Mouse (Mus musculus) MEL (cell line): ENCODE measurements at regions not wholly inside any gene's neighbourhood (a gene's known extent, or its start where the extent isn't known, plus 50 kb on each side); places are given as distances from the start of the nearest gene placed in this dataset.

Experiments
- CHD2 ChIP-seq: IDR thresholded peaks from 2 replicates; pipeline ENCODE4 v1.6.1; 2011; ENCODE audit warnings: low read length, improper control_type of control experiment
- GATA1 ChIP-seq: IDR thresholded peaks from 2 replicates; pipeline ENCODE4 v1.6.1; 2011; ENCODE audit warnings: low read depth, low read length, improper control_type of control experiment
- MAX ChIP-seq: IDR thresholded peaks from 2 replicates; pipeline ENCODE4 v1.6.1; 2011; ENCODE audit warnings: low read length, improper control_type of control experiment

DNA sequence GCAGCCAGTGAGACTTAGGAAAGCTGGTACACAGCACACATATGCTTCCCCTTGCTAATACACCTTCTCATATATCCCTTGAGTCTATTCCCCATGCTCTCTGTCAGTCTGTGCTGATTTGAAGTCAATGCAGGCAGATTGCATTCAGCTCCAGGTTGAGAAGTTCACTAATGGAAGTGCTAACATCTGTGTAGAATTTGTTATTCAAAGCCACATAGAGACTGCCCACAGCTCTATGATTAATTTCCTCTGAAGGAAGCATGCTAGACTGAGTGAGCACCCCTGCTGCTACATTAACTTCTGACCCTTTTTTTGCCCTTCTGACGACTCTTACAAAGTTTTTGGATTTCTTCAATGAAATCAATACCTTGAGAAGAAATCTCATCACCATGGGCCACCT is 486.0 kb upstream of the Dmac1 start:
- no peak for TF ChIP-seq GATA1
- no peak for TF ChIP-seq MAX
- no peak for TF ChIP-seq CHD2
